ENCODE assay signal across 10 mouse cellular contexts in the genomic region with DNA sequence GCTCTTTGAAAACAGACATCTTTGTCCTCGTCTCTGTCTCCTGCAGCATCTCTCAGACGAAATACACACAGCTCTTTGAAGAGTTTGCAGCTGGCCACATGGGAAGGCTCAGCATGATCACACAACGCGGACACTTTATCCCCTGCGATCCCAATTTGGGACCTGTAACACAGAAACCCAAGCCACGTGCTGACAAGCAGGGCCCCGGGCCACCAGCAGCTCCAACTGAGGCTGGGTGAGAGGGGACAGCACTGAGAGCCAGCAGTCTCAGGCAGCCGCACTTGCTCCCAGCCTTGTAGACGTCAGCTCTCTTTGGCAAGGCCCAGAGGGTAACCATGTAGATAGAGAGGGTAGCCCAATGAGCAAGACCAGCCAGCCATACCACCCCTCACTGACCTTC. TPM values are rescaled to one million over a fixed set of nuclear protein-coding genes. Genes with fewer than 3 reads are reported as not detected.
DNase-seq lines count a peak whose midpoint lies in the region; ATAC-seq lines count a peak whose summit lies in the region.
"Had no signal": no experiment of that assay in that cellular context is flagged by ENCODE, and none has a peak within 500 bp of the region (broad histone marks: within the 10 kb centered on the region; RNA-seq: fewer than 3 reads in every experiment).

No protein-coding gene starts in this region.

- H3K4me1 ChIP-seq in heart, embryonic 13.5 days, result peaks cover 49% of the 10 kb centered on the region
- peaks cover 37% of the 10 kb centered on the region for H3K4me1 ChIP-seq in heart, embryonic 11.5 days (ENCODE audit: control insufficient read depth, insufficient read depth, low read length)
- H3K4me1 ChIP-seq in embryonic facial prominence, embryonic 14.5 days (ENCODE audit: control insufficient read depth, insufficient read depth, low read length), result peaks cover 12% of the 10 kb centered on the region
- peaks cover 34% of the 10 kb centered on the region for H3K4me1 ChIP-seq in midbrain, embryonic 10.5 days

- DNase-seq in 3134 (ENCODE audit: extremely low read depth, insufficient read length, low spot score) (peak; percentile 53), MN1 (ENCODE audit: low spot score) (no peak)
- no peak for DNase-seq in embryonic facial prominence, embryonic 14.5 days (ENCODE audit: low spot score)
- no peak for DNase-seq in midbrain, embryonic 10.5 days (ENCODE audit: low spot score)
- no peak for DNase-seq in testis, postnatal 10 days (ENCODE audit: low spot score)
- DNase-seq in left cerebral cortex, adult 11 months (ENCODE audit: low spot score), result no peak

- WGBS in heart, embryonic 13.5 days, result 50% methylated on average over 9 of the region's 9 CpGs
- 55% methylated on average over 9 of the region's 9 CpGs for WGBS in heart, embryonic 11.5 days (ENCODE audit: insufficient replicate concordance)
- 47% methylated on average over 9 of the region's 9 CpGs for WGBS in embryonic facial prominence, embryonic 14.5 days
- WGBS in midbrain, embryonic 10.5 days, result 64% methylated on average over 9 of the region's 9 CpGs

- H3K36me3 ChIP-seq in heart, embryonic 13.5 days, result peaks cover 6% of the 10 kb centered on the region
- no peaks in the 10 kb centered on the region for H3K36me3 ChIP-seq in heart, embryonic 11.5 days (ENCODE audit: control insufficient read depth, insufficient read depth, low read length)
- H3K36me3 ChIP-seq in embryonic facial prominence, embryonic 14.5 days (ENCODE audit: control insufficient read depth, insufficient read depth, low read length), result peaks cover 2% of the 10 kb centered on the region; the same call in 1 of the 2 replicates
- peaks cover 5% of the 10 kb centered on the region for H3K36me3 ChIP-seq in midbrain, embryonic 10.5 days

- peak overlapping the region; percentile 9; the same call in 1 of the 2 replicates for H3K9ac ChIP-seq in heart, embryonic 13.5 days
- no peak overlapping the region for H3K9ac ChIP-seq in heart, embryonic 11.5 days (ENCODE audit: low read depth, low read length)
- H3K9ac ChIP-seq in embryonic facial prominence, embryonic 14.5 days (ENCODE audit: low read depth, low read length), result no peak overlapping the region
- H3K9ac ChIP-seq: liver, embryonic 14.5 days had no signal

- H3K27me3 ChIP-seq in heart, embryonic 13.5 days (replicated peaks), result no peaks in the 10 kb centered on the region
- H3K27me3 ChIP-seq in heart, embryonic 11.5 days (ENCODE audit: control insufficient read depth, insufficient read depth, low read length), result no peaks in the 10 kb centered on the region
- H3K27me3 ChIP-seq in embryonic facial prominence, embryonic 14.5 days (replicated peaks; ENCODE audit: control insufficient read depth, insufficient read depth, low read length), result no peaks in the 10 kb centered on the region
- H3K27me3 ChIP-seq in midbrain, embryonic 10.5 days (ENCODE audit: low read depth, poor library complexity, severe bottlenecking), result no peaks in the 10 kb centered on the region
- H3K27me3 ChIP-seq: CH12.LX had no signal

- 0 out of 2 replicates have a peak, but pooled peaks cover 1% of the 10 kb centered on the region for H3K9me3 ChIP-seq in heart, embryonic 13.5 days
- H3K9me3 ChIP-seq in heart, embryonic 11.5 days (replicated peaks; ENCODE audit: control insufficient read depth, low read length), result no peaks in the 10 kb centered on the region; the same call in 1 of the 2 replicates
- H3K9me3 ChIP-seq in embryonic facial prominence, embryonic 14.5 days (ENCODE audit: control insufficient read depth, low read length), result no peaks in the 10 kb centered on the region
- H3K9me3 ChIP-seq in midbrain, embryonic 10.5 days (replicated peaks), result 0 out of 2 replicates have a peak, but pooled peaks cover under 1% of the 10 kb centered on the region

- H3K4me3 ChIP-seq in heart, embryonic 13.5 days, result no peak overlapping the region
- H3K4me3 ChIP-seq in heart, embryonic 11.5 days (ENCODE audit: low read depth, low read length), result no peak overlapping the region
- H3K4me3 ChIP-seq in embryonic facial prominence, embryonic 14.5 days (ENCODE audit: low read depth, low read length), result no peak overlapping the region
- H3K4me3 ChIP-seq in midbrain, embryonic 10.5 days, result no peak overlapping the region

- ATAC-seq in heart, embryonic 13.5 days (ENCODE audit: extremely low read depth, insufficient number of reproducible peaks, low FRiP score, low TSS enrichment), result no peak
- no peak for ATAC-seq in heart, embryonic 11.5 days (replicated peaks; ENCODE audit: insufficient number of reproducible peaks, low FRiP score, low TSS enrichment)
- peak; percentile 8; the same call in 1 of the 2 replicates for ATAC-seq in embryonic facial prominence, embryonic 14.5 days (ENCODE audit: low read depth)

- H3K4me2 ChIP-seq in heart, embryonic 13.5 days, result no peak overlapping the region
- H3K4me2 ChIP-seq in heart, embryonic 11.5 days, result no peak overlapping the region
- no peak overlapping the region for H3K4me2 ChIP-seq in embryonic facial prominence, embryonic 14.5 days (ENCODE audit: low read depth, low read length)

- no peak overlapping the region for H3K27ac ChIP-seq in heart, embryonic 13.5 days (replicated peaks)
- no peak overlapping the region for H3K27ac ChIP-seq in heart, embryonic 11.5 days (ENCODE audit: low read depth, low read length)
- 0 out of 2 replicates have a peak overlapping the region, but pooled peaks have one; percentile 1 for H3K27ac ChIP-seq in embryonic facial prominence, embryonic 14.5 days (replicated peaks; ENCODE audit: low read depth, low read length)
- H3K27ac ChIP-seq in midbrain, embryonic 10.5 days (replicated peaks), result peak overlapping the region; percentile 84
- H3K27ac ChIP-seq: liver, embryonic 14.5 days had no signal

RNA-seq across cellular contexts. Expression of a gene that starts 26.0 kb away (rescaled TPM):
- 4.3 and 4.4 TPM in 2 replicates for polyA plus RNA-seq in heart, embryonic 13.5 days (2015; fragmentation: Nextera tagmentation; extraction: Ambion mirVana)
- polyA plus RNA-seq in heart, embryonic 11.5 days (2014; fragmentation: Nextera tagmentation; extraction: Ambion mirVana), result 6.1 and 7.1 TPM in 2 replicates
- 12.8 and 14.4 TPM in 2 replicates for polyA plus RNA-seq in embryonic facial prominence, embryonic 14.5 days (2014; fragmentation: Nextera tagmentation; extraction: Ambion mirVana)
- polyA plus RNA-seq in midbrain, embryonic 10.5 days (2016; fragmentation: Nextera tagmentation; extraction: Ambion mirVana), result 6.1 and 6.6 TPM in 2 replicates

Comparison
In these comparisons a context has a peak if more than half of its experiments do, and no peak if none do; other contexts are left out.
1. H3K27ac ChIP-seq: peak in embryonic facial prominence, embryonic 14.5 days (single experiment) and midbrain, embryonic 10.5 days (single experiment); none in heart, embryonic 13.5 days (single experiment) and heart, embryonic 11.5 days (single experiment).